Mouse (Mus musculus): Measurements from ENCODE around the gene Cdk9. TPM values are rescaled to one million over a fixed set of nuclear protein-coding genes. Genes with fewer than 3 reads are reported as not detected.

Cdk9 gene
- polyA plus RNA-seq, 1 experiment from 2014 or later = 63.2 TPM

- Histone ChIP-seq H3K4me3 (no peak overlapping the region), H3K36me3 (peaks cover 3% of the 10 kb centered on the region; the same call in 1 of the 2 replicates), H3K27me3 (replicated peaks) (no peaks in the 10 kb centered on the region), H3K27ac (replicated peaks) (no peak overlapping the region), H3K4me1 (peaks cover 24% of the 10 kb centered on the region), H3K9ac (no peak overlapping the region), H3K9me3 (no peaks in the 10 kb centered on the region), H3K4me2 (no peak overlapping the region)
- no peak for ATAC-seq (ENCODE audit: extremely low read depth, insufficient number of reproducible peaks, low FRiP score, low TSS enrichment)
- 79% methylated on average over 3 of the region's 3 CpGs for WGBS
Measured at GRCm38 (mm10) chr2:32720053-32720452, 7.2 kb upstream of the Cdk9 start.

GRCm38 (mm10) chr2:32718761-32719160, 5.9 kb upstream of the Cdk9 start:
- ATAC-seq (ENCODE audit: extremely low read depth, insufficient number of reproducible peaks, low FRiP score, low TSS enrichment) = no peak

GRCm38 (mm10) chr2:32714987-32715425, 2.1 kb upstream of the Cdk9 start:
- Histone ChIP-seq H3K36me3 (peaks cover 16% of the 10 kb centered on the region), H3K9ac (peak overlapping the region; percentile 97), H3K4me1 (peaks cover 38% of the 10 kb centered on the region), H3K27me3 (replicated peaks) (no peaks in the 10 kb centered on the region), H3K9me3 (no peaks in the 10 kb centered on the region), H3K4me2 (peak overlapping the region; percentile 22; the same call in 1 of the 2 replicates), H3K4me3 (no peak overlapping the region), H3K27ac (replicated peaks) (peak overlapping the region; percentile 99)
- WGBS = 41% methylated on average over 4 of the region's 4 CpGs
- no peak for ATAC-seq (ENCODE audit: extremely low read depth, insufficient number of reproducible peaks, low FRiP score, low TSS enrichment)

More at GRCm38 (mm10) chr2:32718761-32719160, 5.9 kb upstream of the Cdk9 start:
- H3K27ac ChIP-seq (replicated peaks) = no peak overlapping the region
- no peaks in the 10 kb centered on the region for H3K9me3 ChIP-seq
- H3K27me3 ChIP-seq (replicated peaks) = no peaks in the 10 kb centered on the region
- WGBS = 58% methylated on average over 9 of the region's 9 CpGs
- no peak overlapping the region for H3K4me3 ChIP-seq
- no peaks in the 10 kb centered on the region for H3K36me3 ChIP-seq
- peaks cover 37% of the 10 kb centered on the region for H3K4me1 ChIP-seq
- H3K4me2 ChIP-seq = no peak overlapping the region
- H3K9ac ChIP-seq = no peak overlapping the region

- no peaks in the 10 kb centered on the region for H3K9me3 ChIP-seq
- 44% methylated on average over 11 of the region's 11 CpGs for WGBS
- peak overlapping the region; percentile 99 for H3K27ac ChIP-seq (replicated peaks)
- peak overlapping the region; percentile 97 for H3K9ac ChIP-seq
- ATAC-seq (ENCODE audit: extremely low read depth, insufficient number of reproducible peaks, low FRiP score, low TSS enrichment) = no peak
- H3K36me3 ChIP-seq = peaks cover 23% of the 10 kb centered on the region
- H3K4me3 ChIP-seq = no peak overlapping the region
- peaks cover 38% of the 10 kb centered on the region for H3K4me1 ChIP-seq
- H3K27me3 ChIP-seq (replicated peaks) = no peaks in the 10 kb centered on the region
- peak overlapping the region; percentile 81 for H3K4me2 ChIP-seq
Measured at GRCm38 (mm10) chr2:32714117-32714986, 1.5 kb upstream of the Cdk9 start.

GRCm38 (mm10) chr2:32712586-32712933, 316 bp downstream of the Cdk9 start:
- ATAC-seq (ENCODE audit: extremely low read depth, insufficient number of reproducible peaks, low FRiP score, low TSS enrichment) = peak; percentile 86
- Histone ChIP-seq H3K27me3 (replicated peaks) (no peaks in the 10 kb centered on the region), H3K4me2 (peak overlapping the region; percentile 81), H3K4me1 (peaks cover 38% of the 10 kb centered on the region), H3K36me3 (peaks cover 41% of the 10 kb centered on the region), H3K4me3 (peak overlapping the region; percentile 87), H3K9ac (peak overlapping the region; percentile 97), H3K27ac (replicated peaks) (peak overlapping the region; percentile 99), H3K9me3 (no peaks in the 10 kb centered on the region)
- WGBS = 0% methylated on average over 29 of the region's 44 CpGs

GRCm38 (mm10) chr2:32712108-32712551, 746 bp downstream of the Cdk9 start:
- Histone ChIP-seq H3K36me3 (peaks cover 45% of the 10 kb centered on the region), H3K27ac (replicated peaks) (peak overlapping the region; percentile 99), H3K4me2 (peak overlapping the region; percentile 81), H3K9ac (peak overlapping the region; percentile 97), H3K4me3 (peak overlapping the region; percentile 87), H3K4me1 (peaks cover 38% of the 10 kb centered on the region), H3K9me3 (no peaks in the 10 kb centered on the region), H3K27me3 (replicated peaks) (no peaks in the 10 kb centered on the region)
- peak; percentile 39; the same call in 1 of the 2 replicates for ATAC-seq (ENCODE audit: extremely low read depth, insufficient number of reproducible peaks, low FRiP score, low TSS enrichment)
- WGBS = under 1% methylated on average over 41 of the region's 41 CpGs

- Histone ChIP-seq H3K27me3 (replicated peaks) (no peaks in the 10 kb centered on the region), H3K4me3 (peak overlapping the region; percentile 87), H3K27ac (replicated peaks) (peak overlapping the region; percentile 99), H3K4me1 (peaks cover 38% of the 10 kb centered on the region), H3K4me2 (peak overlapping the region; percentile 81), H3K9me3 (no peaks in the 10 kb centered on the region), H3K36me3 (peaks cover 51% of the 10 kb centered on the region), H3K9ac (peak overlapping the region; percentile 97)
- ATAC-seq (ENCODE audit: extremely low read depth, insufficient number of reproducible peaks, low FRiP score, low TSS enrichment) = no peak
- WGBS = 24% methylated on average over 9 of the region's 9 CpGs
Measured at GRCm38 (mm10) chr2:32711301-32712056, 1.4 kb downstream of the Cdk9 start.

GRCm38 (mm10) chr2:32710425-32710824, 2.5 kb downstream of the Cdk9 start:
- no peak overlapping the region for H3K4me2 ChIP-seq
- 82% methylated on average over 5 of the region's 5 CpGs for WGBS
- H3K9me3 ChIP-seq = no peaks in the 10 kb centered on the region
- ATAC-seq (ENCODE audit: extremely low read depth, insufficient number of reproducible peaks, low FRiP score, low TSS enrichment) = no peak
- peaks cover 62% of the 10 kb centered on the region for H3K36me3 ChIP-seq
- no peaks in the 10 kb centered on the region for H3K27me3 ChIP-seq (replicated peaks)
- no peak overlapping the region for H3K4me3 ChIP-seq
- H3K4me1 ChIP-seq = peaks cover 37% of the 10 kb centered on the region
- H3K27ac ChIP-seq (replicated peaks) = no peak overlapping the region
- no peak overlapping the region for H3K9ac ChIP-seq

GRCm38 (mm10) chr2:32709521-32710137, 3.2 kb downstream of the Cdk9 start:
- WGBS = 86% methylated on average over 20 of the region's 20 CpGs
- Histone ChIP-seq H3K4me2 (no peak overlapping the region), H3K4me3 (no peak overlapping the region), H3K27me3 (replicated peaks) (no peaks in the 10 kb centered on the region), H3K27ac (replicated peaks) (no peak overlapping the region), H3K9ac (no peak overlapping the region), H3K9me3 (no peaks in the 10 kb centered on the region), H3K36me3 (peaks cover 70% of the 10 kb centered on the region), H3K4me1 (peaks cover 29% of the 10 kb centered on the region)
- ATAC-seq (ENCODE audit: extremely low read depth, insufficient number of reproducible peaks, low FRiP score, low TSS enrichment) = no peak

GRCm38 (mm10) chr2:32708643-32709042, 4.2 kb downstream of the Cdk9 start:
- H3K9ac ChIP-seq = no peak overlapping the region
- H3K27me3 ChIP-seq (replicated peaks) = no peaks in the 10 kb centered on the region
- no peak for ATAC-seq (ENCODE audit: extremely low read depth, insufficient number of reproducible peaks, low FRiP score, low TSS enrichment)

GRCm38 (mm10) chr2:32706971-32707370, 5.9 kb downstream of the Cdk9 start:
- Histone ChIP-seq H3K9ac (no peak overlapping the region), H3K27ac (replicated peaks) (no peak overlapping the region), H3K4me2 (no peak overlapping the region), H3K27me3 (replicated peaks) (no peaks in the 10 kb centered on the region), H3K4me3 (no peak overlapping the region), H3K36me3 (peaks cover 96% of the 10 kb centered on the region), H3K9me3 (no peaks in the 10 kb centered on the region), H3K4me1 (peaks cover 18% of the 10 kb centered on the region)
- ATAC-seq (ENCODE audit: extremely low read depth, insufficient number of reproducible peaks, low FRiP score, low TSS enrichment) = no peak
- WGBS = 93% methylated on average over 6 of the region's 6 CpGs

More at GRCm38 (mm10) chr2:32708643-32709042, 4.2 kb downstream of the Cdk9 start:
- Histone ChIP-seq H3K4me3 (no peak overlapping the region), H3K36me3 (peaks cover 80% of the 10 kb centered on the region), H3K4me2 (no peak overlapping the region), H3K4me1 (peaks cover 19% of the 10 kb centered on the region), H3K27ac (replicated peaks) (no peak overlapping the region), H3K9me3 (no peaks in the 10 kb centered on the region)
- 43% methylated on average over 3 of the region's 3 CpGs for WGBS

Measured in heart, embryonic 13.5 days (tissue).